Mouse (Mus musculus) induced T-regulatory cell, adult 2 months (primary cell): Measurements from ENCODE around the gene Ccl22.
A peak's percentile ranks its signal among the peaks of the same experiment; 100 is the strongest.

Experiments
- DNase-seq: peaks from one replicate; pipeline ENCODE4 v3.0.0-alpha.2; 2012; ENCODE audit warnings: low read depth

Ccl22 gene

GRCm38 (mm10) chr8:94745476-94746184 lies at the start of gene Ccl22:
TSS of gene Ccl22 (plus strand) at chr8:94745590.
- no peak for DNase-seq

DNA sequence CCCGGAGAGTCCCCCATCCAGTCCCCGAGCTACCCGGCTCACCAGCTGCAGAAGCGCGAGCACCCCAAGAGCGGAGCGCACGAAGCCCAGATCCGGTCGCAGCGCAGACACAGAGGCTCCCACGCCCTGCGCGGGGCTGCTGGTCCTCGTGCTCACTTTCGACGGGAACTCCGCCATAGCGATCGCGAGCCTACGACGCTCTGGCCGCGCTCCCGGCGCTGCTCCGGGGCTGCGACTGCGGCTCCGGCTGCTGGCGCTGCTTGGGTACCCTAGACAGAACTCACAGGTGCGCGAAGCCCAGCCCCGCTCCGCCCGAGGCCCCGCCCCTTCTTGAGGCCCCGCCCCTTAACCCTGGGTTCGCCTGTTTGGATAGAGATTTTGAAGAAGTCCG lies 49.4 kb upstream of the Ccl22 start, which contains the start of gene Pllp:
Pllp (minus strand) TSS at position 285 of the 391 bp plus-strand sequence.
- peak; percentile 55 for DNase-seq

DNA sequence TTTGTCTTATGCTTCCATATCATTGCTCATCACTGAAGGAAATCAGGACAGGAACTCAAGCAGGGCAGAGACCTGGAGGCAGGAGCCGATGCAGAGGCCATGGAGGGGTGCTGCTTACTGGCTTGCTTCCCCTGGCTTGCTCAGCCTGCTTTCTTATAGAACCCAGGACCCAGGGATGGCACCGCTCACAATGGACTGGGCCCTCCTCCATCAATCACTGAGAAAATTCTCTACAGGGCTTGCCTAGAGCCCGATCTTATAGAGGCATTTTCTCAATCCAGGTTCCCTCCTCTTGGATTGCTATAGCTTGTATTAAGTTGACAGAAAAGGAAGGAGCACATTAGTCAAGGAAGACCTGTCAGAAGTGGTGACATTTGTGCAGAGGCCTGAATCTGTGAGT lies 48.8 kb upstream of the Ccl22 start:
- no peak for DNase-seq

DNA sequence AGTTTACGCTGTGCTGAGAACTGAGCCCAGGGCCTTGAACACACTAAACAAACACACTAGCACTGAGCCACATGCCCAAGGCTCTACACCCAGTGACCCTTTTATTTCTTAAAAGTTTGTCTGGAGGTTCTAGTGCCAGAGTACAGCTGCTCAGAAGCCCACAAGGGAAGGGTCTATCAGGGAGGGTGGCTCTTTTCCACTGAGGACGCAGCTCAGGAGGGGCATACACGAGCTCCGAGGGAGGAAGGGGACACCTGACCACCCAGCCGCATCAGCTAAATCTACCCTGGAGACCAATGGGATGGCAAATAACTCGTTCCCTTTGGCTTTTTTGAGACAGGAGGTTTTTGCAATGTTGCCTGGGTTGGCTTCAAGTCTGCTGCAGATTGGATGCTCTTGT lies 47.4 kb upstream of the Ccl22 start:
- no peak for DNase-seq

- no peak for DNase-seq
These were observed 46.0 kb upstream of the Ccl22 start for GRCm38 (mm10) chr8:94699366-94699765.

DNA sequence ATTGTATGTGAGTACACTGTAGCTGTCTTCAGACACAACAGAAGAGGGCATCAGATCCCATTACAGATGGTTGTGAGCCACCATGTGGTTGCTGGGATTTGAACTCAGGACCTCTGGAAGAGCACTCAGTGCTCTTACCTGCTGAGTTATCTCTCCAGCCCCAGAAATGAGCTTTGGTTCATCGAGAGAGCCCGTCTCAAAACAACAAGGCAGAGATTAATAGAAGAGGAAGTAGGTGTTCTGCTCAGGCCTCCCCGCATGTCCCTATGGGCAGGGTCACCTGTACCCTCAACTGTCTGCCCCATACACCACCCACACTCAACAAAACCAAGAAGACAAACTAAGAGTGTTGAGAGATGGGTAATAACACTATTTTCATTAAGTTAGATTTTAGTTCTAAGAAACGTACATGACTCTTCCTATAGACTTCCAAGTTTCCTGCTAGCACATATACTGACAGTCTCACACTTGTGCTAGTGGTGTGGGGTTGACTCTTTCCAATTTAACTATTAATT lies 44.9 kb upstream of the Ccl22 start:
- DNase-seq: no peak

DNA sequence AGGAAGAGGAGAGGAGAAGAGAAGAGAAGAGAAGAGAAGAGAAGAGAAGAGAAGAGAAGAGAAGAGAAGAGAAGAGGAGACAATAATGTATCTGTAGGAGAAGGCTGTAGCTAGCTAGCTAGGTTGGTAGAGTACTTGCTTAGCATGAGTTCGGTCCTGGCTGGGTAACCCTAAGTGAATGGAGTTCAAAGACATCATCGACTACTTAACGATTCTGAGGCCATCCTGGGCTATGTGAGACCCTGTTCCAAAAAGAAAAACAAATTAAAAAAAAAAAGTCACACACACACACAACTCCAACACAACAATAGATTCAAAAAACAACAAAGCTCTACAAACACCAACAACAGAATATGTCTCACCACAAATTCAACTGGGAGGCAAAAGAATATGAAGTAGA lies 43.2 kb upstream of the Ccl22 start:
- no peak for DNase-seq

DNA sequence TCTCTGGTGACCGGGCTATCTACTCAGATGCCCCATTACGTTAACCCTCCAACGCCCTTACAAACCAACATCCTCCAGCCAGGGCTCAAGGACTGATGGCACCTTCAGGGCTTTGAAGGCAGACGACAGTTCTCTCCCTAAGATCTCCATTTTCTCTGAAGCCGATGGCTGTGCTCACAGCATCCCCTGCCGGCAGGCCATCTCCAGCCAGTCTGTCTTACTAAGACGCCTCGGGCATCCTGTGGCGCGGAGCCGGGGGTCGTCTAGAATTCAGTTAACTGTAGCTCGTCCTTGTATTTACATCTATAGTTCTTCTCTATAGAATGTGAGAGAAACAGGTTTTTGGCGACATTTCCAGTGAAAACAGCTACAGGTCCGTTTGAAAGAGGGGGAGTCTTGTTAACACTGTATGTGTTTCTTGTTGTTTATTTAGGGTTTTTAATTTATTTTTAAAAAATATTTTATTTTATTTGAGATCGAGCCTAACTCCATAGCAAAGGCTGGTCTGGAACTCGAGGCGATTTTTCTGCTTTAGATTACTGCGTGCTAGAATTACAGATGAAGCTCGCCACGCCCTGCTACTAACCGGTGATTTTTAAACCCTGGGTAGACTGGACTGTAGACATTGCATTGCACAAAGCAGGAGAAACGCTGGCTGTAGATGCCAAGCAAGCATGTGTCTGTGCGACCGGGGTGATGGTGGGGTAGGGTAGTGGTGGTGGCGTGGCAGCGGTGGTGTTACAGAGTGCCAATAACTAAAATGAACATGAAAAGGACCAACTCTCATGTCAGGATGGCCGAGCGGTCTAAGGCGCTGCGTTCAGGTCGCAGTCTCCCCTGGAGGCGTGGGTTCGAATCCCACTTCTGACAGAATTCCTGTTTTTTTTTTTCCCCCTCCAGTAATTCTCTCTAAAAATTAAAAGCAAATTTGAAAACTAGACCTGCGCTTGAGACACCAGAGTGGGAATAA lies 42.3 kb upstream of the Ccl22 start:
- DNase-seq: peak; percentile 89

DNA sequence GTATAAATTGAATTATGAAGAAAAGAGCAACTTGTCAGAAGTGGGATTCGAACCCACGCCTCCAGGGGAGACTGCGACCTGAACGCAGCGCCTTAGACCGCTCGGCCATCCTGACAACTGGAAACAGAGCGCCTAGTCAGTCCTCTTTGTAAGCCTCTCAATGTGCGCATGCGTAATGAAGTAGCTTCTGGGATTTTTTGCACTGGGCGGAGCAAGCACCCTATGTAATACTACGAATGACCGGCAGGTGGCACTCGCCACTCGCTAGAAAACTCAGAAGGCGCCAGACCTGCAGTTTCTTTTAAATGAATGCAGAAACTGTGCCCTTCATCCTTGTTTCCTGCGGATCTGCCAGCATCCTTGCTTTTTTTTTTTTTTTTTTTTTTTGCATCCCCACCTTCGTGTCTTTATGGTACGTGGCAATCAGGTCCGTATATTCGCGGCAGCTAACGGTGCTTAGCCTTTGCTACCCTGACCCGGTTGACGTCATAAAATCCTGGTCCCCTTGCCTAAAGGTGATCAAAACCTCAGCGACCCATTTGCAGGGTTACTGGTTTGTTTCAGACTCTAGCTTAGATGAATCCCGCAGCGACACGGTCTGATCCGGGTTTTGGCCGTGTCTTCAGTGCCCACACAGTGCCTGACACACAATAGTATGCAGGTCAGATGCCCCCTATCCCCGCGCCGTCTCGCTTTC lies 41.3 kb upstream of the Ccl22 start:
- DNase-seq: peak; percentile 100

DNA sequence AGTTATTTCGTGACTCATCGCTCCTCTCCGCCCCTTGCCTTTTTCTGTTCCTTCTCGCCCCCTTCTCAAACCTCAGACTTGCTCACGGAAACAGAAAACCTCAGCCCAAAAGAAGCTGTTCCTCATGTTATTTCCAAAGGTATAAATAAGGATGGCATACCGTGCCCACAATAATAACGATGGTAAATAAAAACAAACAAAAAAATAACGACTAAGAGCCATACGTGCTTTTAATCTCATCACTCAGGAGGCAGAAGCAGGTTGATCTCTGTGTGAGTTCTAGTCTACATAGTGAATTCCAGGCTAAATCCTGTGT lies 40.8 kb upstream of the Ccl22 start:
- DNase-seq: no peak

GRCm38 (mm10) chr8:94705581-94706245 lies 39.7 kb upstream of the Ccl22 start:
- no peak for DNase-seq

DNA sequence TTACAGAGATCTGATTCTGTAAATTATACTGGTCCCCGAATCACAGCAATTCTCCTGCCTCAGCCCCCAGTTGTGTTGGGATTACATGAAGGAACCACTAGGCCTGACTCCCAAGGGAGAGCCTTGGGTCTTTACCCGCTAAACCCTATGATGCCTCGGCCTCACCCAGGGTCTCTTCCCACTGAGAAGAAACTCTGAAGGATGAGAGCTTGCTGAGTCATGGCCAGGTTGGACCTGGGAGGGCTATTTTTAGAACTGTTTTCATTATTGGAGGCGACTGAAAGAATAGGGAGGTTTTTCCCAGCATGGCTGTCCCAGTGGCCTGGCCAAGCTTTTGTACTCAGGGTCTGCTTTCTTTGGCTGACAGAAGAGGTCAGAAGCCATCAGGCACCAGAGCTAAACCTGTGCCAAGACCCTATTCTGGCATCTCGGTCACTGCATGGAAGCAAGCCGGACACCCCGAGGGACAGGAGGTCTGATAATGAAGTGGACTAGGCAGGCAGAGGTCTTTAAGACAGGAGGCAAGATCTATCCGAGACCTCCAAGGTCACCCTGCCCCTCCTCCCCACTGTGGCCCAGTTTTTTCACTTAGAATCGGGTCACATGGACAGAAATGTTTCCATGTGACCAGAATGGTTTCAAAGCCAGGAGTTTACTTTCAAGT lies 38.5 kb upstream of the Ccl22 start:
- no peak for DNase-seq

DNA sequence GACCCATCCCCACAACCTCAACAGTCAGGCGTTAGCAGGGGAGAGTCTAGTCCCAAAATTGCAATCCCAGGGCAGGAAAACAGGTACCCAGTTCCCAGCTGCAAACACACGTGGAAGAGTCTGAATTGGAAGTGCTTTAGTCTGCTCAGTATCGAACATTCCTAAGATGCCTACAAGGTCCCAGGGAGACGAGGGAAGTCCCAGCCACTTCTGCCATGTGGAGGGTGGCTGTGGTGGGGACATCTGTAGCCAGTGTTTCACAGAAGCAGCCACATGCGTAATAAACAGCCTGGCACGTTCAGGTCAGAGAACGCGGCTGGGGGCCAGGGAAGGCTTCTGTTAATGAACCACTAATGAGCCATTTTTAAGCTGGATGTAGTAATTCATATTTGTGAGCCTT lies 35.1 kb upstream of the Ccl22 start:
- DNase-seq: no peak

GRCm38 (mm10) chr8:94711160-94711718 lies 34.2 kb upstream of the Ccl22 start:
- DNase-seq: no peak

DNA sequence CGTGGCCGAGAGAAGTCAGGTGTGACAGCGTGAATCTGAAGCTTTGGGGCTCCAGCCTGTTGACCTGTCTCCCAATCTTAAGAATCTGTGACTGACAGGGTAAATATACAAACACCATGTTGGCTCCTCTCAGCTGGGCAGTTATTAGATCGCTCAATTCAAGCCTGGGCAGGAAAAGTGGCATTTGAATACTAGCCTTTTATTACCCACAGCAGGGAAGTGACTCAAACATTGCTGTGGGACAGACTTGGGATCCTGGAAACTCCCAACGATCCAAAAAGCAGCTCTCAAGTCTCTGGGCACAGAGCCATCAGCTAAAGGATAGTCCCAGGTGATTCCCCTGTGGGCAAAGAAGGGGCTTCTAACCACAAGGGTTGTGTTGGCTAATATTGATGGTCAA lies 30.8 kb upstream of the Ccl22 start:
- no peak for DNase-seq

DNA sequence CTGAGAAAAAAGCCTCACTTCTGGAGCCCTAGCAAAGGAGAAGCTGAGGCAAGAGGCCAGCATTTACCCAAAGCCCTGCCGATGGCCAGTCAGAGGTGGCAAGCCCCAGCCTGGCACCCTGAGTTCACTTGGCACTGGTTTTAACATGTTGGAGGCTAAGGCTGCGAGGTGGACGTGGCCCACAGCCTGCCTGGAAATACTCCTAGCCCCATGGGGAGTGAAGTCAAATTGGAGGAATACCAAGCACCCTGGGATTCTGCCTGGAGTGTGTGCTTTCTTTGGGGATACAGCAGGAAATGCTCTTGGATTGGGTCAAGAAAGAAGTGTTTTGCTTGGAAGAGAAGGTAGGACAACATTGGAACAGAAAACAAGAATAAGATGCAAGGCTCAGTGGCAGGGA lies 29.5 kb upstream of the Ccl22 start:
- no peak for DNase-seq

DNA sequence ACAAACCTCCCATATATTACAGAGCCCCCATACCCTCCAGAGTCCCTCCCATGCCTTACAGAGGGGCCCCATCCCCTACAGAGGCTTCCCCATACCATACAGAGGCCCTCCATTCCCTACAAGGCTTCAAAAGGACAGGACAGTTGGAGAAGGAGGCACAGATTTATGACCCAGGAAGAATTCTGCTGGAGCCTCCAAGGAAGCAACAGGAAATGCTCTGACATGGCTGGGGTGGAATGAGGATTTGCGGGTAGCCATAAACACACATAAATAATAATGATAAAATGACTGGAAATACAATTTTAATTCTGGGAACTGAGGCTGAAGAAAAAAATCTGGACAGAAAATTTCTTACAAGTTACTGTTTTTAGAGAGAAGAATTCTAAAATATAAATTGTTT lies 28.5 kb upstream of the Ccl22 start:
- no peak for DNase-seq

DNA sequence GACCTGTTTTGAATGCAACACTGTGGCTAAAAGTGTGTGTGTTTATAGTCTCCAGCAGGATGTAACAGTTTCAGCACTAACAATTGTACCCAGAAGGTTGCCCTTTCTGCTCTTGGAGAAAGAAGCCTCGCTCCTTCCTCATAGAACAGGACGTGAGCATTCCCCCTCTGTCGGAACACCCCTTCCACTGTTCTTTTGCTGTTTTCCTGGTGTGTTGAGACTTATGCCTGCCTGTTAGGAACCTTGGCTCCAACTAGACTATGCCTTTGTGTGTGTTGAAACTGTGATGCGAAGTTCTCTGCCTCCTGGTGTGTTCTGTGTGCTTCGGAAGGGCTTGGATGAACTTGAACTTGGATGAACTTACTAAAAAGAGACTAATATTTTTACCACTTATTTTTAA lies 19.4 kb upstream of the Ccl22 start:
- DNase-seq: no peak

GRCm38 (mm10) chr8:94729301-94729700 lies 16.1 kb upstream of the Ccl22 start:
- DNase-seq: no peak

DNA sequence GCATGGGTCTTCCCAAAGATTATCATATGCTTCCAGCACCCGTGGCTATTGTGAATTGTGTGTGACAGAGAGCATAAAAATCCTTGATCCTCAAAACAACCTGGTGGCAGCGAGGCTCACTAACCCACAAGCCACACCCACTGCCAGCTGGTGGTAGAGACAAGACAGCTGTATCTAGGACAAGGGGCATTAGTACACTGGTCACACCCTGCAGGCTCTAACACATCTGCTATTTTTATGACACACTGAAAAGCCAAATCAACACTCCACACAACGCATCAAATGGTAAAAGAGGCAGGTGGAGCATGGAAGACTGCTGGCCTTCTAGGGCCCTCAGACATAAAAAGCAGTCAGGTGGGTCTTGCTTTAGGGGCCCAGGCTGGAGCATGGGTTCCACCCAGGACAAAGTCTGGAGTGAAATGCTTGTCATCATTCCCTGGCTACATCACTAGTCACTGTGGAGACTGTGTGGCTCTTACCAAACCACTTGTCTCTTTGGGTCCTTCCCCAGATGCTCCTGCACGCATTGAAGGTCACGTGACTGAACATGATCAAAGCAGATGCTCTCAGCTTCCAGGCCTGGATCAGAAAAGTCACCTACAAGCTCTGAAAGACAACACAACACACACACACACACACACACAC lies 11.4 kb upstream of the Ccl22 start:
- DNase-seq: no peak
